ENCODE assay signal across 8 mouse cellular contexts in genomic region chr16:34690334-34691144, GRCm38 (mm10). TPM values are rescaled to one million over a fixed set of nuclear protein-coding genes. Genes with fewer than 3 reads are reported as not detected.
A peak's percentile ranks its signal among the peaks of the same experiment; 100 is the strongest.
DNase-seq lines count a peak whose midpoint lies in the region; ATAC-seq and TF ChIP-seq lines count a peak whose summit lies in the region.

Gene Ccdc14 (plus strand): TSS chr16:34690616.

- H3K27me3 ChIP-seq in hindbrain, embryonic 10.5 days (ENCODE audit: insufficient read depth, poor library complexity, severe bottlenecking) = no peaks in the 10 kb centered on the region
- no peaks in the 10 kb centered on the region for H3K27me3 ChIP-seq in lung, postnatal 0 days (replicated peaks; ENCODE audit: insufficient read depth, low read length)

- peaks cover 14% of the 10 kb centered on the region for H3K4me1 ChIP-seq in hindbrain, embryonic 10.5 days (replicated peaks)
- peaks cover 5% of the 10 kb centered on the region; the same call in 1 of the 2 replicates for H3K4me1 ChIP-seq in lung, postnatal 0 days (ENCODE audit: insufficient read depth, low read depth, low read length)

- peak within 1 kb of the TSS; percentile 94 for H3K27ac ChIP-seq in hindbrain, embryonic 10.5 days
- peak within 1 kb of the TSS; percentile 89 for H3K27ac ChIP-seq in lung, postnatal 0 days (ENCODE audit: low read length)

- peaks cover 2% of the 10 kb centered on the region; the same call in 1 of the 2 replicates for H3K36me3 ChIP-seq in hindbrain, embryonic 10.5 days
- no peaks in the 10 kb centered on the region for H3K36me3 ChIP-seq in lung, postnatal 0 days (ENCODE audit: insufficient read depth, low read length)

- H3K9ac ChIP-seq in lung, postnatal 0 days (replicated peaks; ENCODE audit: low read depth) = peak within 1 kb of the TSS; percentile 65

- peak; percentile 78 for DNase-seq in MEL-GATA-1-ER (ENCODE audit: extremely low read depth, low read depth)
- DNase-seq in cerebellum, adult 8-10 months = peak; percentile 77
- peak; percentile 87 for DNase-seq in forelimb bud, embryonic 11.5 days (ENCODE audit: low read depth, low spot score)
- peak; percentile 94 for DNase-seq in hindbrain, embryonic 10.5 days (ENCODE audit: low spot score)
- DNase-seq in layer of hippocampus, adult 9-11 months = peak; percentile 88
- peak; percentile 98 for DNase-seq in lung, postnatal 0 days (ENCODE audit: low spot score)
- peak; percentile 76 for DNase-seq in ovary, postnatal 14 days (ENCODE audit: low spot score)
- DNase-seq in thymus, postnatal 14 days = peak; percentile 84

- H3K9me3 ChIP-seq in hindbrain, embryonic 10.5 days = no peaks in the 10 kb centered on the region
- no peaks in the 10 kb centered on the region for H3K9me3 ChIP-seq in lung, postnatal 0 days (ENCODE audit: low read length)

- H3K4me3 ChIP-seq in hindbrain, embryonic 10.5 days = peak within 1 kb of the TSS; percentile 83
- peak within 1 kb of the TSS; percentile 65 for H3K4me3 ChIP-seq in lung, postnatal 0 days (ENCODE audit: low read depth, low read length)

- no peak for TF ChIP-seq CTCF in lung, postnatal 0 days (IDR thresholded peaks at IDR 0.05)

- no peak for TF ChIP-seq EP300 in lung, postnatal 0 days (IDR thresholded peaks at IDR 0.05)

- WGBS in hindbrain, embryonic 10.5 days = 1% methylated on average over 53 of the region's 53 CpGs
- under 1% methylated on average over 50 of the region's 53 CpGs for WGBS in lung, postnatal 0 days

- peak; percentile 98 for ATAC-seq in lung, postnatal 0 days

- peak within 1 kb of the TSS; percentile 79 for H3K4me2 ChIP-seq in lung, postnatal 0 days (replicated peaks; ENCODE audit: low read depth, low read length)

RNA-seq across cellular contexts. Expression of gene Ccdc14, which starts in this region (rescaled TPM):
- polyA plus RNA-seq in hindbrain, embryonic 10.5 days (2016; fragmentation: Nextera tagmentation; extraction: Ambion mirVana) = 8.1 and 9.5 TPM in 2 replicates
- 2.7 and 2.9 TPM in 2 replicates for polyA plus RNA-seq in lung, postnatal 0 days (2015; fragmentation: Nextera tagmentation; extraction: Ambion mirVana)

Comparison
In these comparisons a context has a peak if more than half of its experiments do, and no peak if none do; other contexts are left out.
1. Peak in every context shown above with its lines: DNase-seq, ATAC-seq, H3K4me3 ChIP-seq and H3K27ac ChIP-seq.